Mouse (Mus musculus): Measurements from ENCODE around the gene Nrap. TPM values are rescaled to one million over a fixed set of nuclear protein-coding genes. Genes with fewer than 3 reads are reported as not detected.

Nrap gene
- polyA plus RNA-seq (2012), result 0.38 and 0.62 TPM in 2 replicates

DNA sequence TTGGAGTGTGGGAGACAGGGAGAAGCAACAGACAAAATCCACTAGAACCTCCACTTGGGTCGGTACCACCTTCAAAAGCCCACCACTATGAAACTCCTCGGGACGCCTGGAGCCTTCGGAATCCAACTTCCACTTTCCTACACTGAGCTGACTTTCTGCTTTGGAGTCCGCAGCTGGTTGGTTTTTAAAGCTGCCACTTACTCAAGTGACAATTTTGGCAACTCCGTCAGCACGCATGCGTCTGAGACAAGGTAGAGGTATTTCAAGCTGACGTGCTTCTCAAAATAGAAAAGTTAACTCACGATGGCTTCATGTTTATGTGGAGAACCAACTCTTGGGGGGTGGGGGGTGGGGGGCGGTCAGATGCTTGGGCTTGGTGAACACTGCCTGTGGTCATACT lies at the start of gene Nrap:
Gene Nrap, minus strand, starts transcription at position 159 of the 400 bp plus-strand sequence.

DNA sequence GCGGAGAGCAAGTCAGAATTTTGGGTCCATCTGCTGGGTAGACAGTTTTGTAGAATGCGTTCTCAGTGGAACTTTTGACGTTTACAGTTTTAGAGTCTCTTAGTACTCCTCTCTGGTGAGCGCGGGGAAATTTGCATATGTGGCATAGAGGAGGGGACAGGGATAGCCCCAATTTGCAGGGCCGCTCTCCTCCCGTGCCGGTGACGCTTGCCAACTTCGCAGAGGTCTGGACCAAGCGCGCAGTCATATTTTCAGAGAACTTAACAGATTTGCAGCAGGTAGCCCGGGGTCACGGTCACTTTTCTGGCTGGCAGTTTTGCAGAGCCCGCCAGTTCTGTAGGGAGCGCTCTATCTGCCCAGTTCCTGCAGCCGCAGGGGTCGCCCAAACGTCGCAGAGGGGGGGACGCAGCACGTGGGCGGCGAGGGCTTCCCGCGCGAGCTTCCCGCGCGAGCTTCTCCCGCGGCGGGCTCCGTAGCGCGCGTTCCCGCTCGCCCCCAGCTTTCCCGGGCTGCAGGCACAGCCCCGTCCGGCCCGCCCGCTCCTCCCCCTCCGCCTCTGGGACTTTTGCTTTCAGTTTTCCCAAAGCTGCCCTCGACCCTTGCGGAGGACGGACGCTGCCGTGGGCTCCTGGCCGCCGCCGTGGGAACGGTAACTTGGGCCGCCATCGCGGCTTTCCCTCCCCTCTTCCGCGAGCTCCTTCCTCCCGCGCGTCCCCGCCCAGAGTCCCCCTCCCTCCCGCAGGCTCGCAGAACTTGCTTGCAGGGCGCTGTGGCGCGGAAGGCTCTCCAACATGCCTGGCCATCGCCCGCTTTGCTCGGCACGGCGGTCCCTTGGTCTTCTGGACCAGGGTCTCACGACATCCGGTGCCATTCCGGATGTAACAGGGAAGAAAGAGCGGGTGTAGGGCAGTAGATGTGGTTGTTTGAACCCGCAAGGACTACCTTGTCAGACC lies 7.1 kb upstream of the Nrap start, which contains the start of gene Casp7:
Gene Casp7, plus strand, starts transcription at position 461 of the 953 bp plus-strand sequence.

DNA sequence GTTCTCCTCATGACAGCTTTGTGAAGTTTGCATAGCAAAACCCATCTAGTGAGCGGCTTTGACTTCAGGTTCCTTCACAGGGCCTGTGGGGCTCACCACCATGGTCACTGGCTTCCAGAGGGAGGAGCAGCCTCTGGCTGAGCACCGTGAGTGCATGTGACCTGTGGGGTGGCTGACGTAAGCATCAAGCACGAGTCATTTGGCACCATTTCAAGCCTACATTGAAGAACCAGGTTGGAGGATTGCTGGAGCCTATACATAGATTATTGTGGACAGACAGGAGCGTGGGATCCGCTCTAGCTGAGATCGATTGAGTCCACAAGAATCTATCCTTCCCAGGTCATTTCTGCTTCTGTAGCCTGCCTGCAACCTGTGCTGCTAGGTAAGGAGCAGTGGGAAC lies 103.0 kb downstream of the Nrap start, which contains the start of gene Habp2:
Gene Habp2, plus strand, starts transcription at position 272 of the 400 bp plus-strand sequence.

Other genes starting within 250 kb of the Nrap start
- gene Habp2, start 102.9 kb downstream of the Nrap start, polyA plus RNA-seq (2012), result not detected in 2 replicates
- gene Casp7, start 7.1 kb upstream of the Nrap start, polyA plus RNA-seq (2012), result 11.0 and 11.1 TPM in 2 replicates
- gene Plekhs1, start 71.6 kb upstream of the Nrap start, polyA plus RNA-seq (2012), result 0.05 TPM in 1 of 2 replicates, not detected in the other
- gene Dclre1a, start 158.2 kb upstream of the Nrap start, polyA plus RNA-seq (2012), result 1.8 and 2.5 TPM in 2 replicates
- 6.7 and 7.6 TPM in 2 replicates for gene Nhlrc2, start 158.2 kb upstream of the Nrap start, polyA plus RNA-seq (2012)

Measured in megakaryocyte-erythroid progenitor cell, adult 5 weeks (primary cell).